Mouse (Mus musculus) intestine, embryonic 15.5 days (tissue): ENCODE results near the gene Ccl27a. TPM values are rescaled to one million over a fixed set of nuclear protein-coding genes. Genes with fewer than 3 reads are reported as not detected.

Source experiments
- ATAC-seq: fragments of 200-750 bp; cut with Nextera tagmentation; 2 replicates; pipeline ENCODE4 v1.8.0; 2017; ENCODE audit warnings: moderate TSS enrichment, moderate library complexity
- H3K27ac ChIP-seq: fragments of 300-500 bp; sonication (generic); 2 replicates; pipeline ENCODE4 v1.5.1; 2015; ENCODE audit warnings: mild to moderate bottlenecking, inconsistent platforms
- H3K27me3 ChIP-seq: fragments of 300-500 bp; sonication (generic); replicated peaks from 2 replicates; pipeline ENCODE4 v1.6.1; 2015; ENCODE audit warnings: inconsistent platforms
- H3K36me3 ChIP-seq: fragments of 300-500 bp; sonication (generic); 2 replicates; pipeline ENCODE4 v1.6.1; 2015; ENCODE audit warnings: inconsistent platforms
- H3K4me1 ChIP-seq: fragments of 300-500 bp; sonication (generic); replicated peaks from 2 replicates; pipeline ENCODE4 v1.6.1; 2015; ENCODE audit warnings: inconsistent platforms
- H3K4me2 ChIP-seq: fragments of 300-500 bp; sonication (generic); replicated peaks from 2 replicates; pipeline ENCODE4 v1.6.1; 2015; ENCODE audit warnings: mild to moderate bottlenecking, inconsistent platforms
- H3K4me3 ChIP-seq: fragments of 300-500 bp; sonication (generic); replicated peaks from 2 replicates; pipeline ENCODE4 v1.5.1; 2015; ENCODE audit warnings: inconsistent platforms
- H3K9ac ChIP-seq: fragments of 300-500 bp; sonication (generic); 2 replicates; pipeline ENCODE4 v1.6.1; 2015; ENCODE audit warnings: inconsistent platforms
- H3K9me3 ChIP-seq: fragments of 300-500 bp; sonication (generic); 2 replicates; pipeline ENCODE4 v1.6.1; 2016; ENCODE audit warnings: inconsistent platforms
- WGBS: fragments of 180-500 bp; shearing (Covaris S2); methylation state at CpG from one replicate; pipeline ENCODE4 v1.1.7; 2015; 5-methylcytosine and 5-hydroxymethylcytosine counted together
- polyA plus RNA-seq: library from polyadenylated mRNA; unstranded; fragments of >200 nt; fragmentation: Nextera tagmentation; extraction: Ambion mirVana; gene quantifications from 2 replicates; pipeline ENCODE4 v1.2.1, GENCODE M21; 2015

Gene Ccl27a
- polyA plus RNA-seq, 1 experiment from 2014 or later: 30.5 TPM

- H3K4me2 ChIP-seq: no peak overlapping the region
- H3K9ac ChIP-seq: no peak overlapping the region
- no peaks in the 10 kb centered on the region; the same call in 1 of the 2 replicates for H3K9me3 ChIP-seq
- 76% methylated on average over 1 of the region's 1 CpGs for WGBS
- H3K36me3 ChIP-seq: no peaks in the 10 kb centered on the region
- no peak overlapping the region for H3K4me3 ChIP-seq
- no peak overlapping the region for H3K27ac ChIP-seq
- no peak for ATAC-seq
- H3K4me1 ChIP-seq: peaks cover 4% of the 10 kb centered on the region
- H3K27me3 ChIP-seq: no peaks in the 10 kb centered on the region
Observed at GRCm38 (mm10) chr4:41745021-41745420, 29.0 kb downstream of the Ccl27a start.

- no peaks in the 10 kb centered on the region for H3K27me3 ChIP-seq
- no peak for ATAC-seq
- 0 out of 2 replicates have a peak, but pooled peaks cover 3% of the 10 kb centered on the region for H3K36me3 ChIP-seq
- H3K4me3 ChIP-seq: no peak overlapping the region
- peaks cover 13% of the 10 kb centered on the region for H3K4me1 ChIP-seq
- no peak overlapping the region for H3K9ac ChIP-seq
- no peak overlapping the region for H3K4me2 ChIP-seq
- WGBS: 52% methylated on average over 2 of the region's 2 CpGs
- no peak overlapping the region for H3K27ac ChIP-seq
- H3K9me3 ChIP-seq: no peaks in the 10 kb centered on the region; the same call in 1 of the 2 replicates
Observed at GRCm38 (mm10) chr4:41744131-41744530, 29.9 kb downstream of the Ccl27a start.

GRCm38 (mm10) chr4:41741158-41741560, 32.9 kb downstream of the Ccl27a start:
- peak overlapping the region; percentile 81 for H3K4me3 ChIP-seq
- under 1% methylated on average over 27 of the region's 27 CpGs for WGBS
- H3K27me3 ChIP-seq: no peaks in the 10 kb centered on the region
- 0 out of 2 replicates have a peak, but pooled peaks cover 4% of the 10 kb centered on the region for H3K36me3 ChIP-seq
- H3K9ac ChIP-seq: peak overlapping the region; percentile 83
- H3K9me3 ChIP-seq: no peaks in the 10 kb centered on the region
- H3K4me2 ChIP-seq: peak overlapping the region; percentile 88
- H3K27ac ChIP-seq: peak overlapping the region; percentile 87
- H3K4me1 ChIP-seq: peaks cover 13% of the 10 kb centered on the region
- ATAC-seq: peak; percentile 97

GRCm38 (mm10) chr4:41740380-41741157, 33.5 kb downstream of the Ccl27a start:
- peaks cover 13% of the 10 kb centered on the region for H3K4me1 ChIP-seq
- H3K4me3 ChIP-seq: peak overlapping the region; percentile 81
- no peaks in the 10 kb centered on the region for H3K27me3 ChIP-seq
- H3K36me3 ChIP-seq: 0 out of 2 replicates have a peak, but pooled peaks cover 4% of the 10 kb centered on the region
- WGBS: under 1% methylated on average over 47 of the region's 48 CpGs
- peak overlapping the region; percentile 87 for H3K27ac ChIP-seq
- H3K9ac ChIP-seq: peak overlapping the region; percentile 83
- peak; percentile 84 for ATAC-seq
- H3K4me2 ChIP-seq: peak overlapping the region; percentile 88
- no peaks in the 10 kb centered on the region for H3K9me3 ChIP-seq

DNA sequence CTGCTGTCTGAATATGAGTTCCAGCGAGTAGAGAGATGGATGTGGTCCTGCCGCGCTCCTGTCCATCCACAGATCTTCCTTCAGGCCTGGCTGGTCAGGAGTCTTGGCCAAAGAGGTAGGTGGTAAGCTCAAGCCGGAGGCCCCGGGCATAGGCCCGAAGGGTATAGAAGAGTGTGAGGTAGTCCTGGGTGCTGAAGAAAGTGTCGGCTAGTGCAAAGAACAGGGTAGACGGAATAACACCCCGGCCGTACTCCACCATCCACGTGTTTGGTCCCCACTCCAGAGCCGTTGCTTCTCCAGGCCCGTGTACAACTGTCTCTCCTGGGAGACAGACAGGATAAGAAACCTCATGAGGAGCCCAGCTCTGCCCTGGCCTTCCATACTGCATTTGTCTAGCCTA, 34.8 kb downstream of the Ccl27a start:
- H3K9me3 ChIP-seq: no peaks in the 10 kb centered on the region
- no peak for ATAC-seq
- peaks cover 13% of the 10 kb centered on the region for H3K4me1 ChIP-seq
- no peak overlapping the region for H3K4me3 ChIP-seq
- peak overlapping the region; percentile 88; the same call in 1 of the 2 replicates for H3K4me2 ChIP-seq
- no peak overlapping the region for H3K9ac ChIP-seq
- H3K36me3 ChIP-seq: 0 out of 2 replicates have a peak, but pooled peaks cover 4% of the 10 kb centered on the region
- WGBS: 97% methylated on average over 13 of the region's 13 CpGs
- H3K27me3 ChIP-seq: no peaks in the 10 kb centered on the region
- no peak overlapping the region for H3K27ac ChIP-seq

DNA sequence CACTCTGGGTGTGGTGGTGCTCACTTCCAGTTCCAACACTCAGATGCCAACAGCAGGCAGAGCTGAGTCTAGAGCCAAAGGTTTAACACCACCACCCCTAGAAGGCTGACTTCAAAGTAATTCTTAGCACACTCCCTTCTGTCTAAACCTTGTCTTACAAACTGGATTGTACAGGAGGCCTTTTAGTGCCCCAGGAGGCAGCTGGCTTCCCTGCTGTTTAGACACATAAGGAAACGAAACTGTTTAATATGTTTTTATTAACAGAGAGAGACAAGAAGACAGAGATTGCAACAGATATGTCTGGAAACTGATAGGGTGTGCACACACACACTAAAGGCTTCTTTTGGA, 35.8 kb downstream of the Ccl27a start:
- Histone ChIP-seq H3K27ac (0 out of 2 replicates have a peak overlapping the region, but pooled peaks have one; percentile 17), H3K27me3 (0 out of 2 replicates have a peak, but pooled peaks cover 2% of the 10 kb centered on the region), H3K36me3 (0 out of 2 replicates have a peak, but pooled peaks cover 4% of the 10 kb centered on the region), H3K9ac (no peak overlapping the region), H3K9me3 (no peaks in the 10 kb centered on the region), H3K4me3 (no peak overlapping the region), H3K4me2 (no peak overlapping the region), H3K4me1 (peaks cover 13% of the 10 kb centered on the region)
- ATAC-seq: no peak
- WGBS: 59% methylated on average over 1 of the region's 1 CpGs

GRCm38 (mm10) chr4:41737602-41738255, 36.3 kb downstream of the Ccl27a start:
- no peak overlapping the region for H3K4me2 ChIP-seq
- H3K9ac ChIP-seq: no peak overlapping the region
- H3K36me3 ChIP-seq: 0 out of 2 replicates have a peak, but pooled peaks cover 4% of the 10 kb centered on the region
- WGBS: 30% methylated on average over 8 of the region's 8 CpGs
- H3K27ac ChIP-seq: 0 out of 2 replicates have a peak overlapping the region, but pooled peaks have one; percentile 17
- no peak overlapping the region for H3K4me3 ChIP-seq
- ATAC-seq: no peak
- no peaks in the 10 kb centered on the region for H3K9me3 ChIP-seq
- peaks cover 13% of the 10 kb centered on the region for H3K4me1 ChIP-seq
- H3K27me3 ChIP-seq: peaks cover 6% of the 10 kb centered on the region

DNA sequence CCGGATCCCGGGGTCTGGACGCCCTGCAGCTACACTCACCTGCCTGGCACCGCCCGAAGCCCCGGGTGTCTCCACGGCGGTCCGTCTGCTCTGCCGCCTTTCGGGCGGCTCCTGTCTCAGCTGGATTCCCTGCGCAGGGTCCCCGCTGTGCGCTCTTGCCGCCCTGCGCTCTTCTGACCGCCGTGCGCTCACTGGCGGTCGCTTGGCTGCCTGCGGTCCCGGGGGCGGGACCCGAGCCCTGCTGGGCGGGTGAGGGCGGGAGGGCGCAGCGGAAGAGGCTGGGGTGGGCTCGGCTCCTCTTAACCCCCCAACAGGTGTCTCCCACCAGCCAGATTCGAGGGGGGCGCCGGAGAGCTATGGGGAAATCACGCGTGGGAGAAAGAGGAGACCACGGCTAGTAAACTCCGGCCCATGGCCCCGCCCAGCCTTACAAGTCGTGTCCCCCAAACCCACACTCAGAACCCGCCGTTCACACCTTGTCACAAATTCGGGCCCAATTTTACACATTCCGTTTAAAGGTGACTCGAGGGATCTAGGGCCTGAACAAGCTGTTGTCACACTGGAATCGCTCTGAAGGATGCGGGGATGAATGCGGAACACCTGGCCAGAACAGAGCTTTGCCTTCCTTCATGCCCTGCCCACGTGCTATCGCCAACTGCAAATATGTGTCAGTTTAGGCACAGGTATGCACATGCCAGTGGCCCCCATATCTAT, 42.8 kb downstream of the Ccl27a start, which contains the start of gene Arid3c:
Arid3c (minus strand) TSS at position 91 of the 714 bp plus-strand sequence.
- H3K9ac ChIP-seq: 0 out of 2 replicates have a peak within 1 kb of the TSS, but pooled peaks have one; percentile 2

GRCm38 (mm10) chr4:41726826-41727621, 47.0 kb downstream of the Ccl27a start:
- Histone ChIP-seq H3K36me3 (no peaks in the 10 kb centered on the region), H3K9me3 (no peaks in the 10 kb centered on the region), H3K4me2 (no peak overlapping the region), H3K4me1 (peaks cover 13% of the 10 kb centered on the region), H3K4me3 (no peak overlapping the region), H3K27ac (no peak overlapping the region), H3K27me3 (peaks cover 76% of the 10 kb centered on the region), H3K9ac (no peak overlapping the region)
- ATAC-seq: no peak
- WGBS: 14% methylated on average over 20 of the region's 20 CpGs

More for the DNA sequence above, 42.8 kb downstream of the Ccl27a start, which contains the start of gene Arid3c:
- Histone ChIP-seq H3K36me3 (no peaks in the 10 kb centered on the region), H3K4me2 (peak within 1 kb of the TSS; percentile 69), H3K27ac (no peak within 1 kb of the TSS), H3K27me3 (peaks cover 62% of the 10 kb centered on the region), H3K9me3 (no peaks in the 10 kb centered on the region), H3K4me3 (peak within 1 kb of the TSS; percentile 33), H3K4me1 (peaks cover 8% of the 10 kb centered on the region)
- ATAC-seq: peak; percentile 59; the same call in 1 of the 2 replicates
- WGBS: 1% methylated on average over 50 of the region's 50 CpGs

DNA sequence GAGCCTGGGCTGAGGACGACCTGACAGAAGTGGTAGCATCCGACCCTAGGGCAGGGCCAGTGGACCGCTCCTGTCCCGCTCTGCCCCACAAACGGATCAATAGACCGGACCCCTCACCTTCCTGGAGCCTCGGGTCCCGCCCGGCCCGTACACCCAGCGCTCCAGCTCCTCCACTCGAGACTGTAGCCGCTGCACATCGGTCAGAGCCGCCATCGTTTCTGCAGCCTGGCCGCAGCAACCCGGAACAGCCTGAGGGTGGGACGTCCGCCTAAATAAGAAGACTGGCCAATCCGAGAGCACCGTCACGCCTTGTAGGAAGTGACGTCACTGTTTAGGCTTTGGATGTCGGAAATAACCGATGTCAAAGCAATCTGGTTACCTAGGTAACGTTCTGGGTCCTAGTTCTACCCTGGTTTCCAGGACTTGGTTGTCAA, 51.1 kb downstream of the Ccl27a start, which contains the start of gene Dctn3:
Dctn3 (minus strand) TSS at position 253 of the 434 bp plus-strand sequence.
- ATAC-seq: peak; percentile 98
- H3K4me2 ChIP-seq: peak within 1 kb of the TSS; percentile 68
- peak within 1 kb of the TSS; percentile 94 for H3K4me3 ChIP-seq
- peak within 1 kb of the TSS; percentile 79 for H3K9ac ChIP-seq
- peaks cover 42% of the 10 kb centered on the region for H3K27me3 ChIP-seq
- under 1% methylated on average over 27 of the region's 27 CpGs for WGBS
- peaks cover 8% of the 10 kb centered on the region for H3K36me3 ChIP-seq
- peaks cover 8% of the 10 kb centered on the region for H3K4me1 ChIP-seq
- H3K27ac ChIP-seq: no peak within 1 kb of the TSS
- H3K9me3 ChIP-seq: no peaks in the 10 kb centered on the region
